Mouse (Mus musculus) thymus, postnatal 10 days (tissue): Measurements from ENCODE around the gene Top3a.

Source experiments
- DNase-seq, 2 experiments: peaks; one replicate each; pipeline ENCODE4 v3.0.0; 2021; ENCODE audit warnings: low spot score in 2 of 2

Top3a gene

DNA sequence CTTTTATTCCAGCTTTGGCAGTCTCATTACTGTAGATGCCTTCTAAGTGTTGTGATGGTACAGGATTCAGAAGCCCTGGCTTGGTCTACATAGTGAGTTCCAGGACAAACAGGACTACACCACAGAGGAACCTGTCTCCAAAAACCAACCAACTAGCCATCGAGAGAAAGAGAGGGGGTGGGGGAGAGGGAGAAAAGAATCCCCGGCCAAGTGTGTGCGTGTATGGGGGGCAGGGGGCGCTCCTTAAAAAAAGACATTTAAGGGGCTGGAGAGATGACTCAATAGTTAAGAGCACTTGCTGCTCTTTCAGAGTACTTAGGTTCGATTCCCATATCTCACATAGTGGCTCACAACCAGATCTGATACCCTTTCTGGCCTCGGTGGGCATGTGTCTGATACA lies 1.6 kb downstream of the Top3a start:
- no peak for DNase-seq

DNA sequence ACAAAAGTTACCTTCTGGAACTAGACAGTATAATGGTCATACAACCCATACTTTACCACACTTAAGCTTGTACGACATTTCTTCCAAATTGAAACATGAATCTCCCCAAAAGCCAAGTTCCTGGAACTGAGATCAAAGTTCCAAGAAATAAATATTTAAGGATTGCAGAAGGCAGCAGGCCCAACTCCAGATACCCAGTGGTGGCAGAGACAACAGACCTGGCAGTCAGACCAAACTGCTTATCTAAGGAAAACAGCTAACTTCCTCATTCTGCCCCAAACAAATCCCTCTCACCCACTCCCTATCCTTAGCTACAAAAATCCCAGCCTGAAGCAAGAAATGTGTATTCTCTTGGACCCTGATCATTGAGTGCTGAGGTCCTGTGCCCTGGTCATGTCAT lies 2.3 kb downstream of the Top3a start:
- no peak for DNase-seq

DNA sequence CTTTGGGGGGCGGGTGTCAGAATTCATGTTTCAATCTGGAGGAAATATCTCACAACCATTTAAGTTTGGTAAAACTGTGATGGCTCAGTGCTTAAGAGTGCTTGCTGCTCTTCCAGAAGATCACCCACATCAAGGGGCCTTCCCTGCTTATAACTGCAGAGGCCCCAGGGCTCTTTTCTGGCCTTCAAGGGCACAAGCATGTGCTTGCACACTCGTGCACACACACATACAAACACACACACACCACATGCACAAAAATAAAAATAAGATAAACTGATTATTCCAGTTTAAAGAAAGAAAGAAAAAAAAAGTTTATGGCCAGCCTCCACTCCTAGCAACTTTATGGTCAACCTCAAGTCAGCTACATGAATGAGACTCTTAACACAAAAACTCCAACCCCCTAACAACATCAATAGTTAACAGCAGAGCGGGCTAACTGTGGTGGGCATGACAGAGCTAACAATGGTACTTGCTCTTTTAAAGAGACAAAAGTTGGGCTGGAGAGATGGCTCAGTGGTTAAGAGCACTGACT lies 2.9 kb downstream of the Top3a start:
- no peak for DNase-seq

DNA sequence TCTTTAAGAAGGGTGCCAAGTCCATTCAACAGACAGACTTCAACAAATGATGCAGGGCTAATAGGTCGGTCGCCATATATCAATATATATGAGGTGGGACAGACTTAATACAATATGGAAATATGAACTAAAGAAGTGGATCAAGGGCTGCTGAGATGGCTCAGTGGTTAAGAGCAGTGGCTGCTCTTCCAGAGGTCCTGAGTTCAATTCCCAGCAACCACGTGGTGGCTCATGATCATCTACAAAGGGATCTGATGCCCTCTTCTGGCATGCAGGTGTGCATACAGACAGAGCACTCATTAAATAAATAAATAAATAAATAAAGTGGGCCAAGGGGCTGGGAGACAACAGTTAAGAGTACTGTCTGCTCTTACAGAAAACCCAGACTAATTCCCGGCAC lies 5.0 kb downstream of the Top3a start:
- no peak for DNase-seq

DNA sequence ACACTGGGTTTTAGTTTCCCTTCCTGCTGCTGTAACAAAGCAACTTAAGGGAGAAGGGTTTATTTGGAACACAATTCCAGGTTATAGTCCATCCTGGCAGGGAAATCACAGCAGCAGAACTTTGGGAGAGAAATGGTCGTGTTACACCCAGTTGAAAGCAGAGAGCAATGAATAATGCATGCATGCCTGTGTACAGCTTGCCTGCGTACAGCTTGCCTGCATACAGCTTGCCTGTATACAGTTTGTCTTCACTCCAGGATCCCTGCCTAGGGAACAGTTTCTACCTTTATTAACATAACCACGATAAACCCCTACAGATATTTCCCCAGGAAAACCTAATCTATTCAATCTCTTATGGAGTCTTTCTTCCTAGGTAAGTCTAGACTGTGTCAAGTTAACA lies 6.4 kb downstream of the Top3a start:
- DNase-seq = no peak

DNA sequence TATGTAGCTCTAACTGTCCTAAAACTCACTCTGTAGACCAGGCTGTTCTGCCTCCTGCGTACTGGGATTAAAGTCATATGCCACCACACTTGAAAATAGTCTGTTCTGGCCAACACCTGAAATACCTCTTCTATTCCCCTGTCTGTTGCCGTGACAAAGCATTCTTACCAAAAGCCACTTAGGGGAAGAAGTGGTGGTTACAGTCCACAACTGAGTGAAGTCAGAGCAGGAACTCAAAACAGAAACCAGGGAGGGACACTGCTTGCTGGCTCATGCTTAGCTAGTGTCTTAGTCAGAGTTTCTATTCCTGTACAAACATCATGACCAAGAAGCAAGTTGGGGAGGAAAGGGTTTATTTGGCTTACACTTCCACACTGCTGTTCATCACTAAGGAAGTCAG lies 7.8 kb downstream of the Top3a start:
- DNase-seq = no peak

DNA sequence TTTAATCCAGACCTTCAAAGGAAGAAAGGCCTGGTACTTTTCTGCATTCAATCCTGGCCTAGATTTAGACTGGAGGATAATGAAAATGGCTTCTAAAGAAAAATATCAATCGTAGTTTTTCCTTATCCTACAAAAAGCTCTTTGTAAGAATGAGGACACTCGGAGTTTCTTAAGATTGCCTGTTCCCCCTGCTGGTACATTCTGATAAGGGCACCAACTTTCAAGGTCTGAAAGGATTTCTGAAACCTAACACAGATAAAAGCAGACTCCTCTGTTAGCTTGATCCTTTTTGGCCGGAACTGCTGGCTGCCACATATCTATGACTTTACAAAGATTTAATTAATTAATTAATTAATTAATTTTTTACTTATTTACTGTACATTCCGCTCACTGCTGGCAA lies 10.2 kb downstream of the Top3a start:
- DNase-seq = no peak

DNA sequence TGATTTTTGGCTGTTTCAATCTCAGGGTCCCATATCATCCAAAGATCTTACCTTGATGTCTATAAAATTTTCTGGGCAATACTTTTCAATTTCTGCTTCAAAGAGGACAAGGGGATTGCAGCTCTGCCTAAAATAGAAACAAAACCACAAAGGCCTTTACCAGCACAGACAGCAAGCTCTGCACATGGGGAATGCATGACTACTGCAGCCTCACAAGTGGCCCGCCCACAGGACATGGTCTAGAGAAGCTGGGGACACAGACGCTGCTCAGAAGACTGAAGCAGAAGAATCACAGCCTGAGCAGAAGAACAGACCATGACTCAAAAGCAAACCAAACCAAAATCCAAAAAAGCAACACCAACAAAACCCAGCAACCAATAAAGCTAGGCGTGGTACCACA lies 15.5 kb downstream of the Top3a start:
- DNase-seq = no peak

DNA sequence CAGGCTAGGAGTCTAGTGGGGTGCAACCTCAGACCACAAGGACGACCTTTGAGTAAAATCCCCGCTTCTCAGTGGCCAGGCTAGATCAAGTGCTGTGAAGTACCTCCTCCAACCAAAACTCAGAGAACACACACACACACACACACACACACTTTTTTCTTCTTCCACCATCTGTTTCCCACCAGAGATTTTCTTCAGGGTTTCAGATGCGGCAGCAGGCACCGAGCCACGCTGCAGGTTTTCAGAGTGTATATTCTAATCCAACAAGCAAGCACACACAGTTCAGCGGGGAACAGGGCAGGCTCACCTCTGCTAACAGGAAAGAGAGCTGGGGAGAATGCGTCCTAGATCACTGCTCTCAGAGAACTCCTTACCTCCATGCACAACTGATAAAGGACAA lies 21.6 kb downstream of the Top3a start:
- DNase-seq = no peak

DNA sequence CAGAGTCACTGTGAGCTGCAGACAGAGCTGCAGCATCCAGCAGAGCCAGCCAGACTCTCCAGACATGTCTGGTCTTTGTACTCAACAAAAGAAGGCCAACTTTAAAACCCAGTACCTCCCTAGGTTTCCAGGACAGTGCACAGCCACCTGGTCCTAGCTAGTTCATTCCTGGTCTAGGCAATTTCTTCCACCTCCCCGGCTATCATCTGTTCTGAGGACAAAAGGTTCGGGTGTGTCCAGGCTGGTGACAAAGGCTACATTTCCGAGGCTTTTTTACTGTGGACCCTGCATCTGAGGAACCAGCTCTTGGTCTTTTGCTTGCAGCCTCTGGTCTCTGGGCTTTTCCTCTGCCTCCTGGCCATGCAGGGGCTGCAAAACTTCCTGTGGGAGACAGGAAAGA lies 36.8 kb downstream of the Top3a start:
- DNase-seq = no peak

DNA sequence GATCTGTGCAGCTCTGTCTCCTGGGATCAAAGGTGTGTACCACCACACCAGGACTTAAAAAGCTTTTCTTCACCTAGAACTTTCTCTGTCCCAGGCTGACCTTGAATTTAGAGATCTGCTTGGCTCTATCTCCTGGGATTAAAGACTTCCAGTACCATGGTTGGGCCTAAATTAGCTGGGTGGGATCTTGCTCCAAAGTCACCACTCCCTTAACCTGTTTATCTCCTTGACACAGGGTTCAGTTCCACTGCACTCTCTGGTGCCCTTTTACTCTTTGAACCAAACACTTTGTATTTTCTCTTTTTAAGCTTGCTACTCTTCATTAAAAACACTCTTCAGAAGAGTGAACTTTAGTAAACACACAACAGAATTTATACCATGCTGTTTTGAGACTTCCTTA lies 39.7 kb downstream of the Top3a start:
- no peak for DNase-seq

DNA sequence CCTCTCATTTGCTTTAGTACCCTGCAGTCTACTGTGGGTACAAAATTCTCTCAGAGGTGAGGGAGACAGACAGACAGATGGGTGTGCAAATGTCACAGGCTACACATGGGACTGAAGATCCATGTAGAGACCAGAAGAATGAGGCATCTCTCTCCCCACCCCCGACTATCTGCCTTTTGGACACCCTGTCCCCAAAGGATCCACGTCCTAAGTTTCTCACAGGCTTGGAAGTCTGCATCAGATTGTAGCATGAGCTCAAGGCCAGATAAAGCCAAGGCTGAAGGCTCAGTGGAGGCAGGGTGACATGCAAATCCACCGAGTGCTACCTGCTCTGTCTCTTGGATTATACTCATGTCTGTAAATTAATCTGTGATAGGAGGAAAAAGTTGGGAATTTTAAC lies 40.7 kb downstream of the Top3a start:
- DNase-seq = no peak

DNA sequence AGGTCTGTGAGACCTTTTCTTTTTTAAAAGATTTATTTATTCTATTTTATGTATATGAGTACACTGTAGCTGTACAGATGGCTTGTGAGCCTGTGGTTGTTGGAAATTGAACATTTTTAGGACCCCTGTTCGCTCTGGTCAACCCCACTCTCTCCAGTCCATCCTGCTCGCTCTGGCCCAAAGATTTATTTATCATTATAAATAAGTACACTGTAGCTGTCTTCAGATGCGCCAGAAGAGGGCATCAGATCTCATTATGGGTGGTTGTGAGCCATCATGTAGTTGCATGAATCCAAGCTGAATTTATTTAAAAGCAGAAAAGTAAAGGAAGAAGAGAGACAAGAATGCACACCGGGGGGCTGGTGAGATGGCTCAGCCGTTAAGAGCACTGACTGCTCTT lies 42.0 kb downstream of the Top3a start:
- no peak for DNase-seq

DNA sequence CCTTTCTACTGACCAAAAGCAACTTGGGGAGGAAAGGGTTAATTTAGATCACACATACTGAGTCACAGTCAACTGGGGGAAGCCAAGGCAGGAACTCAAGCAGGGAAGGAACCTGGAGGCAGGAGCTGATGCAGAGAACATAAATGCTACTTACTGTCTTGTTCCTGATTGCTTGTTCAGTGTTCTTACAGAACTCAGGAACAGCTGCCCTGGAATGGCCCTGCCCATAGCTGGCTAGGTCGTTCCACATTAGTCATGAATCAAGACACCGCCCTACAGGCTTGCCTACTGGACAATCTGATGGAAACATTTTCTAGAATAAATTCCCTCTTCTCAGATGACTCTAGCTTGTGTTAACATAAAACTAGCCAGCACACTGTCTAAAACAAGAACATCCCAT lies 43.0 kb downstream of the Top3a start:
- no peak for DNase-seq

DNA sequence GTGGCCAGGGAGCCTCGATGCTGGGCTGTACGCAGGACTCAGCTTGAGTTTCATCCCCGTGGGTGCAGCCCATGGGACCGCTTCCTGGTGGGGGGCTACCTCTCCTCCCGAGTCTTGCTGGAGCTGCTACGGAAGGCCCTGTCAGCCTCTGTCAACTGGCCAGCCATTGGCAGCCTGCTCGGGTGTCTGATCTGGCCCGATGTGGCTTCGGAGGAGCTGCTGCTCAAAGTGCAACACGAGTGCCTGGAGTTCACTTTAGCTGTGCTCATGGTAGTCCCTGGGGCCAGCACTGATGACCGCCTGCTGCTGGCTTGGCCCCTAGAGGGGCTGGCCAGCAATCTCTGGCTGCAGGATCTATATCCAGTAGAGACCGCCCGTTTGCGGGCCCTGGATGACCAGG lies 45.9 kb downstream of the Top3a start:
- DNase-seq = no peak

DNA sequence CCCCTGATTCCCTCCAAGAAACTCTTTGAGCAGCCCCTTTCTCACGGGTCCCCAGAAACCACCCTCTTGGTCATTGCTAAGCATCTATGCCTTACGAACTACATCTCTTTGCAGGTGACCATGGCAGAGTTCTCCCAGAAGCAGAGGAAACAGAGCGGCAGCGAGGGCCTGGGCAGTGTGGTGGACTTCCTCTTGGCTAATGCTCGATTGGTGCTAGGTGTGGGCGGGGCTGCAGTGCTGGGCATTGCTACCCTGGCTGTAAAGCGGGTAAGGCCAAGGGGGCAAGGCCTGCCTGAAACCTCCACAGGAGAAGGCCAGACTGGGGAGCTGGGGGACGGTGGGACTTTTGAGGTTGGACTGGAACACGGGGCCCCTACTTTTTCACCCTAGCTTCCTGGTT lies 47.0 kb downstream of the Top3a start:
- DNase-seq = no peak

DNA sequence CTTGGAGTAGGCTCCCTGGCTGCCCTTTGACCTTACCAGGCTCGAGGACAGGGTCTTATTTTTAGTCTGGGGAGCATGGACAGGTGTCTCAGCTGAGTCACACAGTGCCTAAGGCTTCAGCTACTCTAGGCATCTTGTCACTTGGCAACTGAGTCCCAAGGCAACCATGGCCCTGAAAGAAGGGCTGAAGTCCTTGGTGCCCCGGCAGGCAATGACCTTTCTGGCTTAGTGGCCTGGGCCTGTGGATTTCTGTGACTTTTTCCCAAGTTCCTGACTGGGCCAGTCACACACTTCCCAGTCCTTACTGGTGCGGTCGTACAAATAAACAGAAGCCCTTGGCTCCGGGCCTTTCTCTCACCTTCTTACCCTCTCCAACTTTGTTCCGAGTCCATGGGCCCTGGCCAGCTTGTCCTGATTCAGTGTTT lies 47.9 kb downstream of the Top3a start:
- no peak for DNase-seq

DNA sequence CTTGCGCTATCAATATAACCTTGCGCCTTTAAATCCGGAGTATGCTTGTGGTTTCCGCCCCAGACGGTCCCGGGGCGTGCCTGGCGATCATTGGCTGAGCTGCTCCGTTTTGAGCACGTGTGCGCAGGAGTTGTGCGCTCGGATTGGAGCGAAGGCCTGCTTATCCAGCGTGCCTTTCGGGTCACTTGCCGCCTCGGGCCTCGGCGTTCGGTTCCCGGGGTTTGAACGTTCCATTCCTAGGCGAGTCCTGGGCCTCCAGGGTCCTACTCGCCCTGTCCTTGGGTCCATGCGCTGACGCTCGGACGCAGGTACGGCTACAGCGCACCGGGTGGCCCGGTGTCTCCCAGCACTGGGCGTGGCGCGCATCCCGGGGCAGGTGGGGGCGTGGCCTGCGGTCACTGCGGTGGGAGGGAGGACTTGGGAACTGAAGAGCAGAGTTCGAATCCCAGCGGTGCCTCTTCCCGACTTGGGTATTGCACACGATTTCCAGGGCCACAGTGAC lies 48.9 kb downstream of the Top3a start, which contains the start of gene Mief2:
Gene Mief2, plus strand, starts transcription at position 139 of the 502 bp plus-strand sequence.
- peak; percentile 87 to 88 for DNase-seq

DNA sequence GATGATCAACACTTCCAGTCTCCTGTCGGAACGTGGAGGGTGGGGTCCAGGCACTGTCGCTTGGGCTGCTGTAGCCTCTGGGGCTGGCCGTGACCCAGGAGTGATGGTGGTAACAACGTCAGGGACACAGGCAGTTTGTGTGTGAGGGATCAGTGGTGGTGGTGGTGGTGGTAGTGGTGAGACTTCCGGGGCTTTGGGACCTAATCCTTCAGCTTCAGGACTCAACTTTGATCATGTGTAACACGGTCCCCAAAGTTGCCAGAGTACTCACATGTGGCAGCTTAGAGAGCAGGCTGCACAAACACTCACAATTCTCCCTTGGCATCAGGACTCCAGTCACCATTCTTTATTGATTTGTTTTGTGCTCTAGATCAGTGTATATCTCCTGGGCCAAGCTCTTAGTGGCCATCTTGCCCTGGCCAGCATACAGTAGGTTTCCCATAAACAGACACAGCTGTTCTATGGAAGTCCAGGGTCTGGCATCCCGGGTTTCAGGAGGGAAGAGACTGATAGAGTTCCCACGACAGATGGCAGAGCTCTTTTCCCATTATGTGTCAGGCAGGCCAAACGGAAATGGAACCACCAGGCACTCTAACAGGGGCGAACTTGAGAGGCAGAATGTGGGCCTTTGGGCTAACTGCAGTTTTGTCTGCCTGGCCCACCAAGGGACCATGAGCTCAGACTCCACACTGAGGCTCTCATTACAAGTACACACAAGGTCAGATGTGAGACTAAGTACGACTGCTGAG lies 49.6 kb downstream of the Top3a start:
- DNase-seq = peak in 1 of 2 experiments; percentile 14

DNA sequence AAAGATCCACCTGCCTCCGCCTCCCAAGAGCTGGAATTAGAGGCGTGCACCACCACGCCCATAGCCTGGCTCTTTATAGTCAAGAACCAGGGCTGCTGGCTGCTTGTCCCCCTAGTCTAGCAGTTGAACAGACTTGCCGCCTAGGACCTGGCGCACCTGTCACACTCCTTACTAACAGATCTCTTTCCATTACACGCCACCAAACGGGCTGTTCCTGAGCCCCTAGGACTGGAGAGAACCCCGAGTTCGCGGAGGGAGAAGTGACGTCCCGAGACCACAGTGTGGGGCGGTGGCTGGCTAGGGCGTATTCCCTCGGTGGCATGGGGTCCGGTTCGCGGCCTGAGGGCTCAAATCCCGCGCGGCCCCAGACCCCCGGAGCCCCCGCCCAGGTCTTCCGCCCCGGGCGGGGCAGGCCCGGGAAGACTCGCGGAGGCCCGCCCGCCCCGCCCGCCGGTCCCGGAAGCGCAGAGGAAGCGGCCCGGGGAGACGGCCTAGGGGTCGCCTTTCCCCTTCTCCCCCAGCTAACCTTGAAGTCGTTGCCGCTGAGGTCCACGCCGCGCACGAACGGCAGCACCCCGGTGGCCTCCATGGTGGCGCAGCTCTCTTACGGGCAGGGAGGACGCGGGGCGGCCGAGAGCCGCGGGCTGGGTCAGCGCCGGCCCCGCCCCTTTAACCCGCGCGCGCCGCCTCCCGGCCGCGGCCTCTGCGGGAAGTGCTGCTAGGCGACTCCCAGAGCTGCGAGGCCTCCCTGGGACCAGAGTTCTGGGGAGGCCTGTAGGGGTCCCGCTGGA lies 50.4 kb downstream of the Top3a start, which contains the start of gene Flii:
Gene Flii, minus strand, starts transcription at position 663 of the 791 bp plus-strand sequence.
- peak; percentile 63 to 81 for DNase-seq

DNA sequence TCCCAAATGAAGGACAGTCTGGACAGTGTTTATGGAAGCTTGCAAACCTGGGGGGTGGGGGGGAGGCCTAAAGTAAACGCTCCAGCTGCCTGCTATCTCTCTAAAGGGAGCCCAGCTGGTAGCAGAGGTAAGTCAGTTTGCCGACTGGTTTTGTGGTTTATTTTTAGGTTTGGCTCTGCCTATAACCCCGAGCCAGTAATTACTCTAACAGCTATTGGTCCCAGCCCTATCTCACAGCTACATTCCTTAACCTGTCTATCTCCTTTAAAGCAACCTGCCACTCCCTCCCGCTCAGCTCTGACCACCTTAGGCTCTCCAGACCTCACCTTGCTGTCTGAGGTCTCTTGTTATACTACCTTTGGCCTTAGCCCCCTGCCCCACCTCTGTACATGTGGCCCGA lies 57.9 kb downstream of the Top3a start:
- DNase-seq = no peak

DNA sequence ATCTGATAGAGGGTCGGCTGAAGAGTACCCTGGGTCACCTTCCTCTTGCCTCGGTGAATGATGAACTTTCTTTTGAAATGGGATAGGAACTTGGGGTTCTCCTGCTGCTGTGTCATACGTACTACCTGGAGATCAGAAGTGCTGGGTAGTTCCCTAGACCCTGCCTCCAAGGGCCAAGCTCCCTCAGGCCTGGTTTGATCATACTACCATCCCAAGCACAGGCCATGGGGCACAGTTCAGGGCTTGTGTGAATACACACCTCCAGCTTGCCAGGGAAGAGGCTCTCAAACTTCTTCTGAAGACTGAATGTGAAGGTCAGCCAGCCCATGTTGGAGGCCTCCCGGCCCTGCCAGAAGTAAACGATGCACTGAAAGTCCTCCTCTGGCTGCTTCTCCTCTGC lies 61.3 kb downstream of the Top3a start:
- no peak for DNase-seq
